Mouse (Mus musculus) embryonic facial prominence, embryonic 15.5 days (tissue): Measurements from ENCODE around the gene Ube4b. TPM values are rescaled to one million over a fixed set of nuclear protein-coding genes. Genes with fewer than 3 reads are reported as not detected.

Source experiments
- polyA plus RNA-seq: library from polyadenylated mRNA; unstranded; fragments of >200 nt; fragmentation: Nextera tagmentation; extraction: Ambion mirVana; gene quantifications from 2 replicates; pipeline ENCODE4 v1.2.1, GENCODE M21; 2015

Gene Ube4b
- polyA plus RNA-seq, 1 experiment from 2014 or later = 45.8 TPM

Other genes starting within 250 kb of the Ube4b start
- 41.2 and 48.8 TPM in 2 replicates for gene Kif1b, start 119.1 kb downstream of the Ube4b start, polyA plus RNA-seq
- gene Rbp7, start 28.2 kb upstream of the Ube4b start, polyA plus RNA-seq = 0.77 and 1.6 TPM in 2 replicates
- 0.28 and 0.39 TPM in 2 replicates for gene Tmem274, start 50.6 kb upstream of the Ube4b start, polyA plus RNA-seq
- gene Nmnat1, start 58.5 kb upstream of the Ube4b start, polyA plus RNA-seq = 10.9 and 12.1 TPM in 2 replicates
- 46.2 and 46.8 TPM in 2 replicates for gene Lzic, start 58.5 kb upstream of the Ube4b start, polyA plus RNA-seq
- gene Ctnnbip1, start 91.5 kb upstream of the Ube4b start, polyA plus RNA-seq = 67.8 and 72.7 TPM in 2 replicates
- 64.5 and 71.4 TPM in 2 replicates for gene Clstn1, start 159.7 kb upstream of the Ube4b start, polyA plus RNA-seq